Mouse (Mus musculus) stomach, embryonic 14.5 days (tissue): ENCODE results near the gene Tceal9. TPM values are rescaled to one million over a fixed set of nuclear protein-coding genes. Genes with fewer than 3 reads are reported as not detected.
"Not testable (repeated sequence)": the region's sequence is repeated elsewhere in the genome, so short reads cannot be mapped to it uniquely, and the experiment has no call there.

ENCODE experiments used
- ATAC-seq: fragments of 200-750 bp; cut with Nextera tagmentation; 2 replicates; pipeline ENCODE4 v1.8.0; 2017; ENCODE audit warnings: low read depth, moderate TSS enrichment; ENCODE audit not compliant: insufficient number of reproducible peaks, insufficient read depth, low FRiP score
- H3K27ac ChIP-seq: fragments of 300-500 bp; sonication (generic); 2 replicates; pipeline ENCODE4 v1.5.1; 2014; ENCODE audit warnings: mild to moderate bottlenecking, low read length, moderate library complexity, mixed read lengths
- H3K27me3 ChIP-seq: fragments of 300-500 bp; sonication (generic); 2 replicates; pipeline ENCODE4 v1.6.1; 2014; ENCODE audit warnings: low read length, control low read depth, mixed read lengths; ENCODE audit not compliant: control insufficient read depth, insufficient read depth
- H3K36me3 ChIP-seq: fragments of 300-500 bp; sonication (generic); 2 replicates; pipeline ENCODE4 v1.6.1; 2014; ENCODE audit warnings: mild to moderate bottlenecking, control low read depth, low read length, moderate library complexity, mixed read lengths; ENCODE audit not compliant: control insufficient read depth, insufficient read depth
- H3K4me1 ChIP-seq: fragments of 300-500 bp; sonication (generic); 2 replicates; pipeline ENCODE4 v1.6.1; 2014; ENCODE audit warnings: low read length, control low read depth, mixed read lengths; ENCODE audit not compliant: control insufficient read depth, insufficient read depth
- H3K4me2 ChIP-seq: fragments of 300-500 bp; sonication (generic); replicated peaks from 2 replicates; pipeline ENCODE4 v1.6.1; 2014; ENCODE audit warnings: low read depth, low read length, control low read depth
- H3K4me3 ChIP-seq: fragments of 300-500 bp; sonication (generic); 2 replicates; pipeline ENCODE4 v1.5.1; 2014; ENCODE audit warnings: low read depth, low read length, control low read depth
- H3K9ac ChIP-seq: fragments of 300-500 bp; sonication (generic); replicated peaks from 2 replicates; pipeline ENCODE4 v1.6.1; 2014; ENCODE audit warnings: low read depth, mild to moderate bottlenecking, control low read depth, low read length, moderate library complexity, mixed read lengths
- H3K9me3 ChIP-seq: fragments of 300-500 bp; sonication (generic); 2 replicates; pipeline ENCODE4 v1.6.1; 2016; ENCODE audit warnings: low read depth, low read length, control low read depth; ENCODE audit not compliant: control insufficient read depth
- WGBS: fragments of 180-500 bp; shearing (Covaris S2); extraction: QIAGEN DNeasy Blood & Tissue Kit; methylation state at CpG from one replicate; pipeline ENCODE4 v1.1.7; 2014; 5-methylcytosine and 5-hydroxymethylcytosine counted together
- polyA plus RNA-seq: library from polyadenylated mRNA; unstranded; fragments of >200 nt; fragmentation: Nextera tagmentation; extraction: Ambion mirVana; gene quantifications from 2 replicates; pipeline ENCODE4 v1.2.1, GENCODE M21; 2014

The Tceal9 gene
- polyA plus RNA-seq, result 663 and 676 TPM in 2 replicates

GRCm38 (mm10) chrX:136244574-136245229, at the start of gene Tceal9:
TSS of gene Tceal9 (plus strand) at chrX:136245079.
- H3K27me3 ChIP-seq, result no peaks in the 10 kb centered on the region
- no peaks in the 10 kb centered on the region for H3K4me1 ChIP-seq
- ATAC-seq, result peak; percentile 93
- no peaks in the 10 kb centered on the region for H3K9me3 ChIP-seq
- peak within 1 kb of the TSS; percentile 64 for H3K9ac ChIP-seq
- 23% methylated on average over 20 of the region's 20 CpGs for WGBS
- H3K4me2 ChIP-seq, result peak within 1 kb of the TSS; percentile 37
- H3K36me3 ChIP-seq, result no peaks in the 10 kb centered on the region; the same call in 1 of the 2 replicates
- H3K27ac ChIP-seq, result peak within 1 kb of the TSS; percentile 69
- peak within 1 kb of the TSS; percentile 47 for H3K4me3 ChIP-seq

- no peaks in the 10 kb centered on the region for H3K36me3 ChIP-seq
- no peak overlapping the region for H3K4me3 ChIP-seq
- no peaks in the 10 kb centered on the region for H3K27me3 ChIP-seq
- H3K27ac ChIP-seq, result no peak overlapping the region
- 77% methylated on average over 16 of the region's 16 CpGs for whole genome bisulfite sequencing
- H3K4me2 ChIP-seq, result no peak overlapping the region
- no peaks in the 10 kb centered on the region for H3K4me1 ChIP-seq
- H3K9ac ChIP-seq, result no peak overlapping the region
- no peaks in the 10 kb centered on the region for H3K9me3 ChIP-seq
- no peak for ATAC-seq
These were observed 49.5 kb upstream of the Tceal9 start for GRCm38 (mm10) chrX:136195193-136195944.

- Histone ChIP-seq H3K4me1 (no peaks in the 10 kb centered on the region), H3K9ac (no peak overlapping the region), H3K4me3 (no peak overlapping the region), H3K9me3 (no peaks in the 10 kb centered on the region), H3K27me3 (no peaks in the 10 kb centered on the region), H3K4me2 (no peak overlapping the region), H3K27ac (no peak overlapping the region), H3K36me3 (no peaks in the 10 kb centered on the region)
- no peak for ATAC-seq
- 54% methylated on average over 1 of the region's 1 CpGs for WGBS
These were observed 48.0 kb upstream of the Tceal9 start for GRCm38 (mm10) chrX:136196873-136197272.

GRCm38 (mm10) chrX:136203257-136203656, 41.6 kb upstream of the Tceal9 start:
- no peaks in the 10 kb centered on the region for H3K9me3 ChIP-seq
- H3K27ac ChIP-seq, result no peak overlapping the region
- peak overlapping the region; percentile 44 for H3K4me2 ChIP-seq
- no peaks in the 10 kb centered on the region for H3K36me3 ChIP-seq
- no peak overlapping the region for H3K9ac ChIP-seq
- H3K27me3 ChIP-seq, result no peaks in the 10 kb centered on the region
- no peaks in the 10 kb centered on the region for H3K4me1 ChIP-seq
- ATAC-seq, result 0 out of 2 replicates have a peak, but pooled peaks have one; percentile 28
- WGBS, result 20% methylated on average over 7 of the region's 7 CpGs
- peak overlapping the region; percentile 31 for H3K4me3 ChIP-seq

- peak within 1 kb of the TSS; percentile 31 for H3K4me3 ChIP-seq
- no peak within 1 kb of the TSS for H3K9ac ChIP-seq
- H3K4me1 ChIP-seq, result no peaks in the 10 kb centered on the region
- peak; percentile 49; the same call in 1 of the 2 replicates for ATAC-seq
- no peaks in the 10 kb centered on the region for H3K9me3 ChIP-seq
- H3K36me3 ChIP-seq, result no peaks in the 10 kb centered on the region
- peak within 1 kb of the TSS; percentile 44 for H3K4me2 ChIP-seq
- H3K27ac ChIP-seq, result no peak within 1 kb of the TSS
- 18% methylated on average over 9 of the region's 9 CpGs for WGBS
- no peaks in the 10 kb centered on the region for H3K27me3 ChIP-seq
These were observed 41.2 kb upstream of the Tceal9 start, which contains the start of gene Tceal5 for GRCm38 (mm10) chrX:136203664-136204066. TSS of gene Tceal5 (minus strand) at chrX:136203876.

- 78% methylated on average over 6 of the region's 6 CpGs for WGBS
- Histone ChIP-seq H3K9me3 (no peaks in the 10 kb centered on the region), H3K27me3 (no peaks in the 10 kb centered on the region), H3K36me3 (no peaks in the 10 kb centered on the region), H3K27ac (no peak overlapping the region), H3K4me1 (no peaks in the 10 kb centered on the region), H3K4me2 (no peak overlapping the region), H3K9ac (no peak overlapping the region), H3K4me3 (no peak overlapping the region)
- ATAC-seq, result no peak
These were observed 40.5 kb upstream of the Tceal9 start for GRCm38 (mm10) chrX:136204406-136204805.

GRCm38 (mm10) chrX:136213396-136213795, 31.5 kb upstream of the Tceal9 start:
- no peak overlapping the region for H3K4me3 ChIP-seq
- H3K9me3 ChIP-seq, result no peaks in the 10 kb centered on the region
- H3K27me3 ChIP-seq, result no peaks in the 10 kb centered on the region
- H3K36me3 ChIP-seq, result no peaks in the 10 kb centered on the region
- WGBS, result 53% methylated on average over 2 of the region's 2 CpGs
- H3K4me1 ChIP-seq, result no peaks in the 10 kb centered on the region
- H3K27ac ChIP-seq, result no peak overlapping the region
- no peak overlapping the region for H3K9ac ChIP-seq
- no peak for ATAC-seq
- H3K4me2 ChIP-seq, result no peak overlapping the region

- not testable (repeated sequence) for H3K9me3 ChIP-seq, H3K9ac ChIP-seq, H3K36me3 ChIP-seq, H3K27ac ChIP-seq, H3K27me3 ChIP-seq, H3K4me1 ChIP-seq
- 21% methylated on average over 6 of the region's 67 CpGs for whole genome bisulfite sequencing
- H3K4me2 ChIP-seq, result peak within 1 kb of the TSS; percentile 28; the same call in 1 of the 2 replicates
- peak; percentile 91 for ATAC-seq
- H3K4me3 ChIP-seq, result peak within 1 kb of the TSS; percentile 17; the same call in 1 of the 2 replicates
These were observed 29.9 kb upstream of the Tceal9 start, which contains the start of the genes Tceal7 and Bex1 for GRCm38 (mm10) chrX:136214729-136215677. TSS of gene Tceal7 (plus strand) at chrX:136214779. TSS of gene Bex1 (minus strand) at chrX:136215513.
